Mouse (Mus musculus): ENCODE data around the gene Gm20388.

- TF ChIP-seq GATA1 (IDR thresholded peaks at IDR 0.05; ENCODE audit: low read length) = no peak
- no peak for TF ChIP-seq TAL1 (IDR thresholded peaks at IDR 0.05; ENCODE audit: low read length)
These were observed 4066.9 kb downstream of the Gm20388 start for GRCm38 (mm10) chr8:123977499-123977898.

Measured in erythroblast, embryonic 14.5 days (primary cell).